Mouse (Mus musculus): ENCODE results near the gene Mthfsd. TPM values are rescaled to one million over a fixed set of nuclear protein-coding genes. Genes with fewer than 3 reads are reported as not detected.

Gene Mthfsd
- polyA plus RNA-seq, 1 experiment from 2014 or later = 26.9 TPM

GRCm38 (mm10) chr8:121062521-121062920 lies 45.7 kb downstream of the Mthfsd start:
- Histone ChIP-seq H3K4me2 (no peak overlapping the region), H3K4me3 (replicated peaks) (no peak overlapping the region), H3K27ac (no peak overlapping the region), H3K36me3 (no peaks in the 10 kb centered on the region), H3K27me3 (peaks cover 11% of the 10 kb centered on the region; the same call in 1 of the 2 replicates), H3K9me3 (replicated peaks) (no peaks in the 10 kb centered on the region), H3K9ac (no peak overlapping the region), H3K4me1 (replicated peaks) (no peaks in the 10 kb centered on the region)
- ATAC-seq (ENCODE audit: low read depth) (no peak), DNase-seq (no peak)
- 88% methylated on average over 6 of the region's 6 CpGs for WGBS (ENCODE audit: insufficient replicate concordance)

DNA sequence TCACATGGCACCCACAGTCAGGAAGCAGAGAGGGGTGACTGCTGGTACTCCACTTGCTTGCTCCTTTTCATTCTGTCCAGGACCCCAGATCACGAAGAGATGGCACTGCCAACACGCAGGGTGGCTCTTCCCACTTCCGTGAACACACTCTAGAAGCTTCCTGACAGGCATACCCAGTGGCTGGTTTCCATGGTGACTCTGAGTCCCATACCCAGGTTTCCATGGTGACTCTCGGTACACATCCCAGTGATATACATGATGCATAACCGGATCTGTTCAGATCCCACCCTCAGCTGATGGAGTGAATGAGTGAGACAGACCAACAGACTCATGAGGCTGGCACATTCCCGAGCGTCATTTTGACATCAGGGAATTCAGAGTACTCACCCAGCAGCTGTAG lies 49.1 kb downstream of the Mthfsd start:
- H3K4me2 ChIP-seq = no peak overlapping the region

DNA sequence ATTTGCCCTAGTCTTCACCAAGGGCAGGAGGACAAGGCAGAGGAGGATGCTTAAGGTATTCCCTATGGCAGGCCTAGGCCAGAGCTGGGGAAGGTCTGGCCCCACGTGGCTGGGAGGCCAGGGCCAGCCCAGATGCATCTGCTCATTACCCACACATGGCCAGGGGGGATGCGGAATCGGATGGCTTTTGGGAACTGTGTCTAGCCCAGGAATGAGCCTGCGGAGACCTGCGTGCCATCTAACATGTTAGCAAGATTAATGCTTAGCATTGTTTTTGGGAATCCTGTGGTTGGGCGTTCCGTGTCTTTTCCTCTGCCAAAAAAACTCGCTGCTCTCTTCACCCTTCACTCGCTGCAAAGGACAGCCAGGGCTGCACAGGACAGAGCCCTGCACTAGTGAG lies 50.1 kb downstream of the Mthfsd start:
- Histone ChIP-seq H3K27me3 (peaks cover 7% of the 10 kb centered on the region; the same call in 1 of the 2 replicates), H3K27ac (no peak overlapping the region), H3K4me3 (replicated peaks) (no peak overlapping the region), H3K4me1 (replicated peaks) (no peaks in the 10 kb centered on the region), H3K9ac (no peak overlapping the region), H3K9me3 (replicated peaks) (no peaks in the 10 kb centered on the region), H3K4me2 (no peak overlapping the region), H3K36me3 (no peaks in the 10 kb centered on the region)
- 65% methylated on average over 9 of the region's 9 CpGs for WGBS (ENCODE audit: insufficient replicate concordance)
- DNase-seq (no peak), ATAC-seq (ENCODE audit: low read depth) (no peak)

More for the DNA sequence above, 49.1 kb downstream of the Mthfsd start:
- Histone ChIP-seq H3K4me1 (replicated peaks) (no peaks in the 10 kb centered on the region), H3K36me3 (no peaks in the 10 kb centered on the region), H3K27me3 (peaks cover 7% of the 10 kb centered on the region; the same call in 1 of the 2 replicates), H3K9me3 (replicated peaks) (no peaks in the 10 kb centered on the region), H3K9ac (no peak overlapping the region), H3K27ac (no peak overlapping the region), H3K4me3 (replicated peaks) (no peak overlapping the region)
- DNase-seq (no peak), ATAC-seq (ENCODE audit: low read depth) (no peak)
- 70% methylated on average over 7 of the region's 7 CpGs for WGBS (ENCODE audit: insufficient replicate concordance)

- ATAC-seq (ENCODE audit: low read depth) (no peak), DNase-seq (no peak)
- Histone ChIP-seq H3K4me2 (no peak overlapping the region), H3K9ac (no peak overlapping the region), H3K36me3 (no peaks in the 10 kb centered on the region), H3K27ac (no peak overlapping the region), H3K27me3 (no peaks in the 10 kb centered on the region), H3K9me3 (replicated peaks) (no peaks in the 10 kb centered on the region), H3K4me1 (replicated peaks) (no peaks in the 10 kb centered on the region), H3K4me3 (replicated peaks) (no peak overlapping the region)
- 50% methylated on average over 9 of the region's 9 CpGs for WGBS (ENCODE audit: insufficient replicate concordance)
Observed at GRCm38 (mm10) chr8:121047441-121047840, 60.8 kb downstream of the Mthfsd start.

DNA sequence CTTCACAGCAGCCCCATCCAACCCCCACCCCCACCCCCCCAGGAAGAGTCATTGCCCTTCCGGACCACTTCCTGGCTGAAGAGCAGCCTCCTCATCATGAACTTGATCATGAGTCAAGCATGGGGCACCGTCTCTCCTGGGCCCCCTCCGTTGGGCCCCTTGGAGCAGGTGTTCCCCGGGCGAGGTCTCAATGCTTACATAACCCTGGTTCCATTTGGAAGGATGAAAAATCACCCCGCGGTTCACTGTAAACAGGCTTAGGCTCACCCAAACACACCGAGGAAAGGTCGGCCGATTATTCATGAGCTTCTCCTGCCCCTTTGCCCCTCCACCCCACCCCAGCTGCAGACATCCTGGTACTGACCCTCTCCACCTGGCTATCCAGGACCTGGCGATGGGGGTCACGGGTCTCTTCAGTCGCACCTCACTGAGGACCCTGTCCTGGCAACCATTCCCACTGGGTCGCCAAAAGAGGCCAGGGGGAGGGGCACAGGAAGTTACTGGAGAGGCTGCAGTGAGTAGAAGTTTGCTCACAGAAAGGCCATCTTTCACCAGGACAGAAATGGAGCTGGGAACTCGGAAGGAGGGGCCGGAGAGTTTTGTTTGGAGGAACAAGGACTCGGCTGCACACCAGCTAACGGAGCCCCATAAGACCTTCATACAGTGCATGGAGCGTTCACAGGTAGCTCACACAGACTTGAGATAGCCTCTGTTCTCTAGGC lies 64.3 kb downstream of the Mthfsd start:
- no peak for DNase-seq

More for the DNA sequence above, 64.3 kb downstream of the Mthfsd start:
- no peak for ATAC-seq (ENCODE audit: low read depth)
- no peaks in the 10 kb centered on the region for H3K27me3 ChIP-seq
- H3K27ac ChIP-seq = no peak overlapping the region
- H3K9me3 ChIP-seq (replicated peaks) = no peaks in the 10 kb centered on the region
- no peaks in the 10 kb centered on the region for H3K36me3 ChIP-seq
- H3K4me1 ChIP-seq (replicated peaks) = no peaks in the 10 kb centered on the region
- 49% methylated on average over 19 of the region's 19 CpGs for WGBS (ENCODE audit: insufficient replicate concordance)
- H3K9ac ChIP-seq = no peak overlapping the region
- no peak overlapping the region for H3K4me2 ChIP-seq
- no peak overlapping the region for H3K4me3 ChIP-seq (replicated peaks)

Small RNAs within 50 kb of the gene (microRNA-seq; reads per million reads assigned to microRNA genes)
- gene Gm27530 = not detected

Other genes starting within 250 kb of the Mthfsd start
- gene Foxf1, start 24.0 kb downstream of the Mthfsd start, polyA plus RNA-seq (2015; fragmentation: Nextera tagmentation; extraction: Ambion mirVana) = 5.6 and 5.9 TPM in 2 replicates
- gene Foxc2, start 7.8 kb upstream of the Mthfsd start, polyA plus RNA-seq (2015; fragmentation: Nextera tagmentation; extraction: Ambion mirVana) = 0.14 and 0.22 TPM in 2 replicates
- gene Foxl1, start 19.5 kb upstream of the Mthfsd start, polyA plus RNA-seq (2015; fragmentation: Nextera tagmentation; extraction: Ambion mirVana) = 0.13 and 0.14 TPM in 2 replicates

Measured in liver, embryonic 13.5 days (tissue).